Mouse (Mus musculus) activated CD4-positive, CD25-positive, alpha-beta regulatory T cell (primary cell): ENCODE results near the gene AW822073. TPM values are rescaled to one million over a fixed set of nuclear protein-coding genes. Genes with fewer than 3 reads are reported as not detected.

Experiments
- polyA plus RNA-seq, 2 experiments: library from polyadenylated mRNA; unstranded; fragments of 100-300 nt; shearing (Covaris generic); gene quantifications; one replicate each; pipeline ENCODE4 v1.2.1; 2017

The AW822073 gene
- polyA plus RNA-seq: 1 to 10 TPM in 1 of 2 experiments, not detected in 1; 2.1 TPM

DNA sequence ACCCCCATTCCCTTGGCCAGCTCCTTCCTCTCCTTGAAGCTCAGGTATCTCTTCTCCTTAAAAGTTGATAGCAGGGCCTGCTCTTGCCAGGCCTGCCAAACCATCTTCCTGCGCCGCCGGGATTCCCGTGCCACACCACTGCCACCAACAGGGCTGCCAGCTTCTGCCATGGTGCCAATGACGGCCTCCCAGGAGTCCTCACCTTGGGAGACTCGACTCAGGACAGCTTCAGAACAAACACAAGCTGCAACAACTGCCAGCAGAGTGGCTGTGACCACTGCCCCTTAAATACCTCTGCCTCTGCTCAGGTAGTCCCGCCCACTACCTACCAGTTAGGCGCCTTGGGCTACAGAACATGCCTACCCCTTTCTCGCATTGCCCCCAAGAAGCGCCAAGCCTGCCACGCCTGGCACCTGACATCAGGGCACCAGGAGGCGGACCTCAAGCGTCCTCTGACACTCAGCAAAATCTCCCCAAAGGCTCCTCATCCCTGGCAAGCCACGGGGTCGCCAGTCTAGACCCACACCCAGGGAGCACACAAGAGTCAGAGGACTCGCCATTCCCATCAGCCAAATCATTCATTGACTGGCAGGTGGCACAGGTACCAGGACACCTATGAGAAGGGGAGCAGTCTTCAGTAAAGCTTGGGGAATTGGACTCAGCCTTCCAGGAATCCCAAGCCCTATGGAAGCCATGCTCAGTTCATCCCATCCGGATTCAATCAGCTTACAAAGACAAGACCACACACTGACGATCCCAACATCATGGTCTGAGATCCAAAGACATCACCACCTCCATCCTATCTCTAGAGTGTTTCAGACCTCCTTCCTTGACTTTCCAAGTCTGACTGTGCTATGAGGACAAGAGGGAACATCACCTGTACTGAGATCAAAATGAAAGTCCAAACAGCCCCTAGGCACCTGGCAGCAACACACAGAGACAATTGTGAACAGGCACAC lies at the start of gene AW822073:
AW822073 (minus strand) TSS at position 104 of the 959 bp plus-strand sequence.

DNA sequence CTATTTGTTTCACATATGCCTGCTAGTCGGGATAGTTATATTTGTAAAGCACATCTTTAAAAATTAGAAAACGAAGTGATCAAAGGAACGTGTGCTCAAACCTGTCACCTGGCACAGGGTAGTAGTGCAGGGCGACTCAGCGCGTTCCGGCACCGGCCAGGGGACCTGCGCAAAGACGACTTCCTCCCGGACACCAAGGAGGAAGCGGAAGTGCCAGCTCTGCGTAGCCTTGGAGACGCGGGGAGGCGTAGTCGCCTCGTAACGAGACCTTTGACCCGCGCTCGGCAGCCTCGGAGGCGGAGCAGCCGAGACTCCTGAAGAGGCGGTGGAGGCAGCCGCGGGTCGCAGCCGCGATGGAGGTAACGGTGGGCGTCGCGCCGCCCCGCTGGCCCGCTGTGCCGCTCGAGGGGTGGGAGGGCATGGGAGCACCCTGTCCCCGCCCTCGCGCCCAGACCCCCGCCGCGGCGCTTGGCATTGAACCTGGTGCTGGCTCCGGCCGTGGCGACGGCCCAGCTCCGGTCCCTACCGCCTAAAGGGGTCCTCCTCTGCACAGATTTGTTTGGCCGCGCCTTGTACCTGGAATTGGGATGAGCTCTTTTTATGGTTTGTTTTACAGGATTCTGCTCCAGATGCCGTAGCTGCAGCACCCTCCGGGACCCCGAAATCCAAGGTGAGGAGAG lies 30.6 kb upstream of the AW822073 start, which contains the start of gene Gcc2:
Gcc2 (plus strand) TSS at position 285 of the 680 bp plus-strand sequence.

GRCm38 (mm10) chr10:58236613-58237012 lies 11.9 kb upstream of the AW822073 start, which contains the start of gene Gm4981:
Gene Gm4981 (minus strand): TSS chr10:58236701.

GRCm38 (mm10) chr10:58232641-58232969 lies 7.9 kb upstream of the AW822073 start, which contains the start of gene Duxf3:
Gene Duxf3 (minus strand): TSS chr10:58232675.

Other genes starting within 250 kb of the AW822073 start
- gene Duxf3, start 7.7 kb upstream of the AW822073 start, polyA plus RNA-seq: 1 to 10 TPM in 1 of 2 experiments, not detected in 1; 5.1 TPM
- gene Gm4981, start 11.8 kb upstream of the AW822073 start, polyA plus RNA-seq: under 1 TPM in 1 of 2 experiments, not detected in 1; 0.23 TPM
- gene Gcc2, start 30.6 kb upstream of the AW822073 start, polyA plus RNA-seq: 10 to 100 TPM; 60.0 to 61.5 TPM
- gene Lims1, start 98.5 kb upstream of the AW822073 start, polyA plus RNA-seq: 100 to 1,000 TPM in 1 of 2 experiments, 10 to 100 TPM in 1; 82.0 to 115 TPM
- 10 to 100 TPM; 34.7 to 42.3 TPM for gene Ranbp2, start 222.0 kb upstream of the AW822073 start, polyA plus RNA-seq